Mouse (Mus musculus) urinary bladder, postnatal 0 days (tissue): Measurements from ENCODE around the gene Olfr1295. TPM values are rescaled to one million over a fixed set of nuclear protein-coding genes. Genes with fewer than 3 reads are reported as not detected.

Source experiments
- polyA plus RNA-seq: library from polyadenylated mRNA; unstranded; fragments of >200 nt; fragmentation: Nextera tagmentation; extraction: Ambion mirVana; gene quantifications from 2 replicates; pipeline ENCODE4 v1.2.1, GENCODE M21; 2015

Gene Olfr1295
- polyA plus RNA-seq, result not detected in 2 replicates

GRCm38 (mm10) chr2:111569581-111569980, at the start of gene Olfr1295:
Gene Olfr1295, minus strand, starts transcription at chr2:111569681.

GRCm38 (mm10) chr2:111540191-111540590, 29.3 kb downstream of the Olfr1295 start, which contains the start of gene Olfr1294:
Gene Olfr1294, minus strand, starts transcription at chr2:111540291.

GRCm38 (mm10) chr2:111524903-111525302, 44.6 kb downstream of the Olfr1295 start, which contains the start of gene Olfr1293-ps:
Gene Olfr1293-ps, plus strand, starts transcription at chr2:111525203.

Other genes with a start within 250 kb of the Olfr1295 start
- not detected in 2 replicates for gene Olfr1281, start 243.2 kb downstream of the Olfr1295 start, polyA plus RNA-seq
- gene Olfr1282, start 233.6 kb downstream of the Olfr1295 start, polyA plus RNA-seq, result not detected in 2 replicates
- not detected in 2 replicates for gene Olfr1283, start 202.9 kb downstream of the Olfr1295 start, polyA plus RNA-seq
- gene Olfr1284, start 194.2 kb downstream of the Olfr1295 start, polyA plus RNA-seq, result not detected in 2 replicates
- gene Olfr1286, start 146.6 kb downstream of the Olfr1295 start, polyA plus RNA-seq, result not detected in 2 replicates
- not detected in 2 replicates for gene Olfr1287, start 120.5 kb downstream of the Olfr1295 start, polyA plus RNA-seq
- not detected in 2 replicates for gene Olfr1288, start 95.6 kb downstream of the Olfr1295 start, polyA plus RNA-seq
- not detected in 2 replicates for gene Olfr1289, start 88.9 kb downstream of the Olfr1295 start, polyA plus RNA-seq
- gene Olfr1290, start 75.9 kb downstream of the Olfr1295 start, polyA plus RNA-seq, result 0.24 and 0.60 TPM in 2 replicates
- not detected in 2 replicates for gene Olfr1291-ps1, start 72.5 kb downstream of the Olfr1295 start, polyA plus RNA-seq
- not detected in 2 replicates for gene Olfr1293-ps, start 44.5 kb downstream of the Olfr1295 start, polyA plus RNA-seq
- gene Olfr1294, start 29.4 kb downstream of the Olfr1295 start, polyA plus RNA-seq, result not detected in 2 replicates
- not detected in 2 replicates for gene Olfr1297, start 56.8 kb upstream of the Olfr1295 start, polyA plus RNA-seq
- not detected in 2 replicates for gene Olfr1298, start 79.5 kb upstream of the Olfr1295 start, polyA plus RNA-seq
- gene Olfr1299, start 91.7 kb upstream of the Olfr1295 start, polyA plus RNA-seq, result not detected in 2 replicates
- gene Olfr1301, start 181.3 kb upstream of the Olfr1295 start, polyA plus RNA-seq, result not detected in 2 replicates
- gene Olfr1302, start 207.7 kb upstream of the Olfr1295 start, polyA plus RNA-seq, result not detected in 2 replicates